Mouse (Mus musculus) midbrain, postnatal 0 days (tissue): ENCODE measurements around the gene Rad9b. TPM values are rescaled to one million over a fixed set of nuclear protein-coding genes. Genes with fewer than 3 reads are reported as not detected.

ENCODE experiments used
- ATAC-seq: fragments of 200-750 bp; cut with Nextera tagmentation; 2 replicates; pipeline ENCODE4 v1.8.0; 2017; ENCODE audit warnings: moderate number of reproducible peaks, mild to moderate bottlenecking, moderate TSS enrichment, moderate library complexity; ENCODE audit not compliant: low FRiP score
- DNase-seq: peaks from one replicate; pipeline ENCODE4 v3.0.0-alpha.2; 2015; ENCODE audit warnings: low spot score
- H3K27ac ChIP-seq: fragments of 300-500 bp; sonication (generic); 2 replicates; pipeline ENCODE4 v1.5.1; 2014; ENCODE audit warnings: low read depth, mild to moderate bottlenecking, low read length, mixed read lengths
- H3K27me3 ChIP-seq: fragments of 300-500 bp; sonication (generic); 2 replicates; pipeline ENCODE4 v1.6.1; 2014; ENCODE audit warnings: low read length, control low read depth, mixed read lengths; ENCODE audit not compliant: insufficient read depth
- H3K36me3 ChIP-seq: fragments of 300-500 bp; sonication (generic); 2 replicates; pipeline ENCODE4 v1.6.1; 2014; ENCODE audit warnings: low read length, control low read depth, mixed read lengths; ENCODE audit not compliant: insufficient read depth
- H3K4me1 ChIP-seq: fragments of 300-500 bp; sonication (generic); 2 replicates; pipeline ENCODE4 v1.6.1; 2014; ENCODE audit warnings: mild to moderate bottlenecking, control low read depth, antibody characterized with exemption, low read length, mixed read lengths; ENCODE audit not compliant: insufficient read depth
- H3K4me2 ChIP-seq: fragments of 300-500 bp; sonication (generic); 2 replicates; pipeline ENCODE4 v1.6.1; 2014; ENCODE audit warnings: low read depth, mild to moderate bottlenecking, low read length, mixed read lengths; ENCODE audit not compliant: poor library complexity, severe bottlenecking
- H3K4me3 ChIP-seq: fragments of 300-500 bp; sonication (generic); 2 replicates; pipeline ENCODE4 v1.5.1; 2014; ENCODE audit warnings: low read depth, mild to moderate bottlenecking, low read length, moderate library complexity
- H3K9ac ChIP-seq: fragments of 300-500 bp; sonication (generic); replicated peaks from 2 replicates; pipeline ENCODE4 v1.6.1; 2014; ENCODE audit warnings: mild to moderate bottlenecking, low read length, moderate library complexity, mixed read lengths; ENCODE audit not compliant: poor library complexity, severe bottlenecking
- H3K9me3 ChIP-seq: fragments of 300-500 bp; sonication (generic); 2 replicates; pipeline ENCODE4 v1.6.1; 2016; ENCODE audit warnings: low read length, control low read depth
- CTCF ChIP-seq: IDR thresholded peaks from 2 replicates; pipeline ENCODE4 v1.5.1; 2016; ENCODE audit warnings: antibody characterized with exemption, mild to moderate bottlenecking
- WGBS: fragments of 180-500 bp; shearing (Covaris S2); extraction: QIAGEN DNeasy Blood & Tissue Kit; methylation state at CpG from one replicate; pipeline ENCODE4 v1.1.7; 2014; 5-methylcytosine and 5-hydroxymethylcytosine counted together
- polyA plus RNA-seq: library from polyadenylated mRNA; unstranded; fragments of >200 nt; fragmentation: Nextera tagmentation; extraction: Ambion mirVana; gene quantifications from 2 replicates; pipeline ENCODE4 v1.2.1, GENCODE M21; 2015
- total RNA-seq: library from RNA; depleted of rRNA; stranded (reverse); fragments of >200 nt; gene quantifications from 2 replicates; pipeline ENCODE4 v1.2.3, GENCODE M21; 2014

The Rad9b gene
- total and polyA plus RNA-seq, 2 experiments from 2014 or later, result 17.8 to 21.8 TPM

GRCm38 (mm10) chr5:122391178-122391785 is 37.2 kb upstream of the Rad9b start:
- H3K4me2 ChIP-seq, result 0 out of 2 replicates have a peak overlapping the region, but pooled peaks have one; percentile 69
- no peaks in the 10 kb centered on the region for H3K27me3 ChIP-seq
- H3K9me3 ChIP-seq, result no peaks in the 10 kb centered on the region
- ATAC-seq, result no peak
- H3K36me3 ChIP-seq, result no peaks in the 10 kb centered on the region
- 50% methylated on average over 15 of the region's 16 CpGs for WGBS
- H3K27ac ChIP-seq, result peak overlapping the region; percentile 73; the same call in 1 of the 2 replicates
- TF ChIP-seq CTCF, result no peak
- H3K9ac ChIP-seq, result no peak overlapping the region
- H3K4me3 ChIP-seq, result peak overlapping the region; percentile 82
- no peak for DNase-seq
- peaks cover 5% of the 10 kb centered on the region; the same call in 1 of the 2 replicates for H3K4me1 ChIP-seq

GRCm38 (mm10) chr5:122390671-122391070 is 36.6 kb upstream of the Rad9b start:
- TF ChIP-seq CTCF, result no peak
- Histone ChIP-seq H3K9ac (no peak overlapping the region), H3K27ac (no peak overlapping the region), H3K27me3 (no peaks in the 10 kb centered on the region), H3K4me1 (peaks cover 5% of the 10 kb centered on the region; the same call in 1 of the 2 replicates), H3K4me2 (no peak overlapping the region), H3K4me3 (no peak overlapping the region), H3K36me3 (no peaks in the 10 kb centered on the region), H3K9me3 (no peaks in the 10 kb centered on the region)
- DNase-seq (no peak), ATAC-seq (no peak)

GRCm38 (mm10) chr5:122390006-122390405 is 36.0 kb upstream of the Rad9b start:
- ATAC-seq (no peak), DNase-seq (no peak)
- H3K9ac ChIP-seq, result no peak overlapping the region
- no peak overlapping the region for H3K4me2 ChIP-seq
- no peaks in the 10 kb centered on the region for H3K27me3 ChIP-seq
- no peaks in the 10 kb centered on the region for H3K9me3 ChIP-seq
- no peak overlapping the region for H3K4me3 ChIP-seq
- H3K4me1 ChIP-seq, result peaks cover 5% of the 10 kb centered on the region; the same call in 1 of the 2 replicates
- H3K27ac ChIP-seq, result no peak overlapping the region
- no peak for TF ChIP-seq CTCF
- WGBS, result 94% methylated on average over 5 of the region's 5 CpGs
- no peaks in the 10 kb centered on the region for H3K36me3 ChIP-seq

- ATAC-seq, result peak; percentile 16; the same call in 1 of the 2 replicates
- H3K36me3 ChIP-seq, result peaks cover 36% of the 10 kb centered on the region
- WGBS, result 53% methylated on average over 11 of the region's 11 CpGs
Observed at GRCm38 (mm10) chr5:122379374-122380155, 25.5 kb upstream of the Rad9b start.

GRCm38 (mm10) chr5:122378171-122378570 is 24.1 kb upstream of the Rad9b start:
- Histone ChIP-seq H3K27ac (no peak overlapping the region), H3K9me3 (no peaks in the 10 kb centered on the region), H3K4me2 (no peak overlapping the region), H3K9ac (no peak overlapping the region), H3K4me3 (no peak overlapping the region), H3K4me1 (no peaks in the 10 kb centered on the region), H3K27me3 (no peaks in the 10 kb centered on the region), H3K36me3 (peaks cover 40% of the 10 kb centered on the region)
- DNase-seq (no peak), ATAC-seq (no peak)
- no peak for TF ChIP-seq CTCF
- 95% methylated on average over 12 of the region's 12 CpGs for WGBS

More at GRCm38 (mm10) chr5:122379374-122380155, 25.5 kb upstream of the Rad9b start:
- DNase-seq, result peak; percentile 86
- Histone ChIP-seq H3K27me3 (no peaks in the 10 kb centered on the region), H3K9me3 (no peaks in the 10 kb centered on the region), H3K9ac (no peak overlapping the region), H3K4me2 (no peak overlapping the region), H3K4me1 (no peaks in the 10 kb centered on the region), H3K4me3 (no peak overlapping the region), H3K27ac (no peak overlapping the region)
- peak; percentile 89 for TF ChIP-seq CTCF
